Mouse (Mus musculus) c-Kit-positive CD71-positive TER-119-positive erythroid progenitor cells, embryonic 14.5 days (primary cell): ENCODE results near the gene Ddx55.

ENCODE experiments used
- DNase-seq: peaks from one replicate; pipeline ENCODE4 v3.0.0-alpha.2; 2013; ENCODE audit warnings: low spot score

Ddx55 gene

DNA sequence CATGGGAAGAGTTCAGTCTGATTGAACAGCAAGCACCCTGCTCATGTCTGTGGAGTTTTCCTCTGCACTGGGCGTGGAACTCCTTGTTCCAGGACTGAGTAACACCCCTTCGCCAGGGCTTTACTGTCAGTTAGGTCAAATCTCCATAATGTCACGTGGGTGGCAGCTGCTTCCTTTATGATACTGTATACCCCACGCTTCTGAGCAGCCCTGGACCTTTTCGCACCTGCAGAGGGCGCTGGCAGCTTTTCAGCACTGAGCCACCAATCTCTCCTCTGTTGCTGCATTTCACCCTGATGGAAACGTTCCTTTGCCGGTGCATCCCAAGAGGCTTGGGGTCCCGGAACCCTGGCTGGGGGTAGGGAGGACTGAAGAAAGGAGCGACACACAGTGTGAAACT is 58.3 kb downstream of the Ddx55 start:
- DNase-seq, result no peak

DNA sequence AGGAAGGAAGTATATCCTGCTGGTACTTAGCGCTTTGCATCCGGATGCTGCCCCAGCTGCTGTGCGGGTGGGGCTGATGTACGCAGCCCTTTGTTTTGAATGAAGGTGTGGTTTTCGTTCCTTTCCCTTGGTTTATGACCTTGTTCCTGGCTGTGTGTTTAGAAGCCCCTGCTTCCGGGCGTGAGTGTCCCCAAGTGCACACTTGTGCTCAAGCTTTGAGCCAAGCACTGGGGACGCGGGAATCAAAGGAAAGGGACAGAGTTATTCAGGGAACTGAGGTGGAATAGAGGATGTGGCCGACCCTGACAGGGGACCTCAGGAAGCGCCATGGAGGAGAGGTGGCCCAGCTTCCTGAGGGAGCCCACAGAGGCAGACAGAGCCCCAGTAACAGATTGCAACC is 62.0 kb downstream of the Ddx55 start:
- DNase-seq, result no peak

DNA sequence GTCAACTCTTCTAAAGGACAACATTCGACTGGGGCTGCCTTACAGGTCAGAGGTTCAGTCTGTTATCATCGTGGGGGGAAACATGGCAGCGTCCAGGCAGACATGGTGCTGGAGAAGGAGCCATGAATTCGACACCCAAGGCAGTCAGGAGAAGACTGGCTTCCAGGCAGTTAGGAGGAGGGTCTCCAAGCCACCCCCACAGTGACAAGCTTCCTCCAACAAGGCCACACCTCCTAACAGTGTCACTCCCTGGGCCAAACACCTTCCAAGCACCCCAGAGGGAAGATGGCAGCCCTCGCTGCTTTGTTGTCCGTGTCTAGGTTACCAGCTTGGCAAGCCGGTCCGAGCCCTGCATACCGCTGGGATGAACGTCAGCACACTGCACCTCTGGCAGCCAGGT is 66.0 kb downstream of the Ddx55 start:
- DNase-seq, result no peak
